25 mouse cellular contexts compared by ENCODE assay signal in the genomic region with DNA sequence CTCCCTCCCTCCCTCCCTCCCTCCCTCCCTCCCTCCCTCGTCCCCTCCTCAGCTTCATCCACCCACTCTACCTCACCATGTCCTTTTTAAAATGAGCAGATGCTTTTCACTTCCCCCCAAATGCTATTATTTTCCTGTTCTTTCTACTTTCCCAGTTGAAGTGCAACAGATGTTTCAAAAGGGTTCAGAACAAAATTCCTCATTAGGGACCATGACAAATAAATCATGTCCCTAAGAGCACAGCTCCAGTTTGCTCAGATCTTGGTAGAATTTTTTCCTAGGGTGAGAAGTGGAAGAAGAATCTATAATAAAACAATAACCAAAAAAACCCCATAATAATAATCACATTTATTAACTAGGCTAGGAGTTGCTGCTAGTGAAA.
DNase-seq lines count a peak whose midpoint lies in the region; ATAC-seq and TF ChIP-seq lines count a peak whose summit lies in the region.
"Had no signal": no experiment of that assay in that cellular context is flagged by ENCODE, and none has a peak within 500 bp of the region (broad histone marks: within the 10 kb centered on the region; RNA-seq: fewer than 3 reads in every experiment).

No protein-coding gene starts in this region.

- no peak for TF ChIP-seq EP300 in stomach, postnatal 0 days (optimal IDR thresholded peaks at IDR 0.05)

- no peaks in the 10 kb centered on the region for H3K9me3 ChIP-seq in kidney, embryonic 15.5 days (replicated peaks)
- no peaks in the 10 kb centered on the region for H3K9me3 ChIP-seq in stomach, embryonic 15.5 days
- no peaks in the 10 kb centered on the region for H3K9me3 ChIP-seq in stomach, postnatal 0 days (ENCODE audit: control insufficient read depth, low read length)
- H3K9me3 ChIP-seq: embryonic facial prominence, embryonic 12.5 days; embryonic facial prominence, embryonic 15.5 days; heart, embryonic 12.5 days; heart, embryonic 15.5 days; hindbrain, embryonic 10.5 days; hindbrain, embryonic 13.5 days had no signal

- no peaks in the 10 kb centered on the region for H3K27me3 ChIP-seq in kidney, embryonic 15.5 days
- no peaks in the 10 kb centered on the region for H3K27me3 ChIP-seq in stomach, embryonic 15.5 days (replicated peaks)
- H3K27me3 ChIP-seq in stomach, postnatal 0 days (ENCODE audit: control insufficient read depth, insufficient read depth, low read length), result no peaks in the 10 kb centered on the region
- H3K27me3 ChIP-seq: embryonic facial prominence, embryonic 12.5 days; embryonic facial prominence, embryonic 15.5 days; heart, embryonic 12.5 days; heart, embryonic 15.5 days; hindbrain, embryonic 13.5 days had no signal

- no peaks in the 10 kb centered on the region for H3K36me3 ChIP-seq in kidney, embryonic 15.5 days
- H3K36me3 ChIP-seq in stomach, embryonic 15.5 days, result no peaks in the 10 kb centered on the region
- H3K36me3 ChIP-seq in stomach, postnatal 0 days (ENCODE audit: control insufficient read depth, insufficient read depth, low read length), result no peaks in the 10 kb centered on the region
- H3K36me3 ChIP-seq: embryonic facial prominence, embryonic 12.5 days; embryonic facial prominence, embryonic 15.5 days; heart, embryonic 12.5 days; heart, embryonic 15.5 days; hindbrain, embryonic 10.5 days; hindbrain, embryonic 13.5 days had no signal

- H3K4me3 ChIP-seq in kidney, embryonic 15.5 days (replicated peaks), result no peak overlapping the region
- H3K4me3 ChIP-seq in stomach, embryonic 15.5 days (replicated peaks), result no peak overlapping the region
- no peak overlapping the region for H3K4me3 ChIP-seq in stomach, postnatal 0 days (ENCODE audit: low read depth, low read length)
- H3K4me3 ChIP-seq: embryonic facial prominence, embryonic 12.5 days; embryonic facial prominence, embryonic 15.5 days; heart, embryonic 12.5 days; heart, embryonic 15.5 days; hindbrain, embryonic 10.5 days; hindbrain, embryonic 13.5 days had no signal

- TF ChIP-seq CTCF in stomach, postnatal 0 days (IDR thresholded peaks at IDR 0.05; ENCODE audit: low read depth), result no peak

- H3K4me2 ChIP-seq in kidney, embryonic 15.5 days, result no peak overlapping the region
- no peak overlapping the region for H3K4me2 ChIP-seq in stomach, embryonic 15.5 days
- no peak overlapping the region for H3K4me2 ChIP-seq in stomach, postnatal 0 days (replicated peaks; ENCODE audit: low read depth)
- H3K4me2 ChIP-seq: embryonic facial prominence, embryonic 12.5 days; embryonic facial prominence, embryonic 15.5 days; heart, embryonic 12.5 days; heart, embryonic 15.5 days; hindbrain, embryonic 13.5 days had no signal

- no peak overlapping the region for H3K9ac ChIP-seq in kidney, embryonic 15.5 days
- no peak overlapping the region for H3K9ac ChIP-seq in stomach, embryonic 15.5 days
- H3K9ac ChIP-seq in stomach, postnatal 0 days (ENCODE audit: low read length), result no peak overlapping the region
- H3K9ac ChIP-seq: embryonic facial prominence, embryonic 12.5 days; embryonic facial prominence, embryonic 15.5 days; forebrain, postnatal 0 days; heart, embryonic 12.5 days; heart, embryonic 15.5 days; hindbrain, embryonic 13.5 days had no signal

- peaks cover 6% of the 10 kb centered on the region for H3K4me1 ChIP-seq in kidney, embryonic 15.5 days
- H3K4me1 ChIP-seq in stomach, embryonic 15.5 days, result no peaks in the 10 kb centered on the region
- H3K4me1 ChIP-seq in stomach, postnatal 0 days (replicated peaks; ENCODE audit: control insufficient read depth, insufficient read depth), result no peaks in the 10 kb centered on the region
- H3K4me1 ChIP-seq: embryonic facial prominence, embryonic 12.5 days; embryonic facial prominence, embryonic 15.5 days; heart, embryonic 12.5 days; heart, embryonic 15.5 days; hindbrain, embryonic 10.5 days; hindbrain, embryonic 13.5 days had no signal

- no peak; the same call in 1 of the 2 replicates for ATAC-seq in kidney, embryonic 15.5 days (replicated peaks; ENCODE audit: low FRiP score)
- 0 out of 2 replicates have a peak, but pooled peaks have one; percentile 10 for ATAC-seq in stomach, embryonic 15.5 days (ENCODE audit: insufficient read depth, low FRiP score, low read depth)
- no peak for ATAC-seq in stomach, postnatal 0 days (ENCODE audit: low FRiP score, low TSS enrichment)
- ATAC-seq: activated CD4-positive, CD25-positive, alpha-beta regulatory T cell, adult 4 months; forebrain, embryonic 14.5 days; forebrain, postnatal 0 days had no signal

- peak; percentile 8 for DNase-seq in embryo, embryonic 11 days
- no peak for DNase-seq in embryo, embryonic 9.5 days (ENCODE audit: extremely low spot score)
- DNase-seq in kidney, adult 8-10 months, result no peak
- DNase-seq in stomach, postnatal 0 days (ENCODE audit: low spot score), result no peak
- no peak for DNase-seq in adrenal gland, adult 2 months
- no peak for DNase-seq in left cerebral cortex, postnatal 14 days (ENCODE audit: low spot score in 2 of 2)
- DNase-seq: adrenal gland, postnatal 10 days; adrenal gland, postnatal 36 days; cerebellum, adult 18-20 months; cerebellum, adult 9-10 months; cerebellum, postnatal 14 days; forebrain, postnatal 0 days; gastrocnemius, postnatal 25 days; heart, adult 18-20 months; heart, postnatal 36 days had no signal

- 17% methylated on average over 1 of the region's 1 CpGs for WGBS in kidney, embryonic 15.5 days
- no CpG with 5 or more reads among the region's 1 CpGs for WGBS in stomach, embryonic 15.5 days
- WGBS in stomach, postnatal 0 days, result 0% methylated on average over 1 of the region's 1 CpGs

- H3K27ac ChIP-seq in kidney, embryonic 15.5 days, result 0 out of 2 replicates have a peak overlapping the region, but pooled peaks have one; percentile 1
- no peak overlapping the region for H3K27ac ChIP-seq in stomach, embryonic 15.5 days
- H3K27ac ChIP-seq in stomach, postnatal 0 days (replicated peaks), result no peak overlapping the region
- H3K27ac ChIP-seq: embryonic facial prominence, embryonic 12.5 days; embryonic facial prominence, embryonic 15.5 days; heart, embryonic 15.5 days; hindbrain, embryonic 10.5 days; hindbrain, embryonic 13.5 days had no signal

- intact Hi-C loops in left cerebral cortex, postnatal 14 days (cut with DNase I), result no loop called here
